Mouse (Mus musculus): ENCODE results near the gene Rad51ap2.

- no peak for TF ChIP-seq POLR2A (IDR thresholded peaks at IDR 0.05; ENCODE audit: control insufficient read depth in 1 of 2, insufficient read depth in 1 of 2, low read depth in 1 of 2, low read length in 2 of 2, poor library complexity in 1 of 2)
- TF ChIP-seq ELF1 (IDR thresholded peaks at IDR 0.05; ENCODE audit: low read depth, low read length), result no peak
- no peak for TF ChIP-seq CTCF (IDR thresholded peaks at IDR 0.05 in 2 of 3, conservative IDR thresholded peaks at IDR 0.05 in 1 of 3; ENCODE audit: control insufficient read depth in 1 of 3, insufficient read depth in 1 of 3, low read depth in 2 of 3, low read length in 3 of 3, poor library complexity in 1 of 3, severe bottlenecking in 1 of 3)
- no peak for TF ChIP-seq ZMIZ1 (IDR thresholded peaks at IDR 0.05; ENCODE audit: low read depth, low read length)
These were observed 1.7 kb upstream of the Rad51ap2 start for GRCm38 (mm10) chr12:11454146-11454545.
